Mouse (Mus musculus) myocyte (in vitro differentiated cells): Measurements from ENCODE around the gene Zdhhc5. TPM values are rescaled to one million over a fixed set of nuclear protein-coding genes. Genes with fewer than 3 reads are reported as not detected.
"Not testable (repeated sequence)": the region's sequence is repeated elsewhere in the genome, so short reads cannot be mapped to it uniquely, and the experiment has no call there.

ENCODE experiments used
- H3K27me3 ChIP-seq: one replicate; pipeline ENCODE4 v1.6.1; 2011; ENCODE audit not compliant: control insufficient read depth, insufficient read depth, insufficient read length
- H3K36me3 ChIP-seq: one replicate; pipeline ENCODE4 v1.6.1; 2011; ENCODE audit not compliant: control insufficient read depth, insufficient read depth
- H3K4me2 ChIP-seq: one replicate; pipeline ENCODE4 v1.6.1; 2011; ENCODE audit warnings: low read depth, control low read depth
- H3K4me3 ChIP-seq: one replicate; pipeline ENCODE4 v1.5.1; 2011; ENCODE audit warnings: mild to moderate bottlenecking, control low read depth, moderate library complexity
- H3K79me2 ChIP-seq: one replicate; pipeline ENCODE4 v1.6.1; 2011; ENCODE audit not compliant: control insufficient read depth, insufficient read depth
- H3ac ChIP-seq: one replicate; pipeline ENCODE4 v1.6.1; 2011; ENCODE audit not compliant: control insufficient read depth, insufficient read length
- CEBPB ChIP-seq: IDR thresholded peaks from 2 replicates; pipeline ENCODE4 v1.6.1; 2011; ENCODE audit warnings: mild to moderate bottlenecking, moderate library complexity; ENCODE audit not compliant: poor library complexity, insufficient read depth, severe bottlenecking
- E2F4 ChIP-seq: IDR thresholded peaks from one replicate; pipeline ENCODE4 v1.6.1; 2011; ENCODE audit warnings: mild to moderate bottlenecking, control low read depth, moderate library complexity; ENCODE audit not compliant: insufficient read depth
- MAX ChIP-seq: IDR thresholded peaks from one replicate; pipeline ENCODE4 v1.6.1; 2011; ENCODE audit warnings: low read depth, mild to moderate bottlenecking, control low read depth
- MYOD1 ChIP-seq, 3 experiments: IDR thresholded peaks; one replicate each; pipeline ENCODE4 v1.6.1; 2011; ENCODE audit warnings: control low read depth in 2 of 3, low read depth in 2 of 3, mild to moderate bottlenecking in 2 of 3, moderate library complexity in 1 of 3; ENCODE audit not compliant: insufficient read length in 2 of 3, control insufficient read depth in 1 of 3
- MYOG ChIP-seq, 3 experiments: IDR thresholded peaks; one replicate each; pipeline ENCODE4 v1.6.1; 2011; ENCODE audit warnings: control low read depth in 2 of 3, low read depth in 2 of 3, mild to moderate bottlenecking in 2 of 3; ENCODE audit not compliant: insufficient read length in 2 of 3, control insufficient read depth in 1 of 3, insufficient read depth in 1 of 3
- POLR2A ChIP-seq: IDR thresholded peaks from one replicate; pipeline ENCODE4 v1.6.1; 2011; ENCODE audit warnings: low read depth, mild to moderate bottlenecking, control low read depth, moderate library complexity; ENCODE audit not compliant: insufficient read length
- POLR2AphosphoS2 ChIP-seq: IDR thresholded peaks from one replicate; pipeline ENCODE4 v1.6.1; 2011; ENCODE audit warnings: low read depth, control low read depth; ENCODE audit not compliant: insufficient read length
- REST ChIP-seq: IDR thresholded peaks from one replicate; pipeline ENCODE4 v1.6.1; 2011; ENCODE audit warnings: mild to moderate bottlenecking, control low read depth, moderate library complexity; ENCODE audit not compliant: insufficient read depth, insufficient read length
- SRF ChIP-seq: IDR thresholded peaks from one replicate; pipeline ENCODE4 v1.6.1; 2011; ENCODE audit warnings: low read depth; ENCODE audit not compliant: control insufficient read depth, insufficient read length
- TCF12 ChIP-seq: IDR thresholded peaks from one replicate; pipeline ENCODE4 v1.6.1; 2011; ENCODE audit warnings: mild to moderate bottlenecking, control low read depth; ENCODE audit not compliant: poor library complexity, insufficient read depth, severe bottlenecking
- TCF3 ChIP-seq: IDR thresholded peaks from one replicate; pipeline ENCODE4 v1.6.1; 2011; ENCODE audit warnings: low read depth, control low read depth; ENCODE audit not compliant: insufficient read length
- USF1 ChIP-seq: IDR thresholded peaks from one replicate; pipeline ENCODE4 v1.6.1; 2011; ENCODE audit warnings: low read depth, mild to moderate bottlenecking, control low read depth, moderate library complexity
- polyA plus RNA-seq: library from polyadenylated mRNA; unstranded; fragments of >200 nt; fragmentation: generic; extraction: Trizol; gene quantifications from one replicate; pipeline ENCODE4 v1.2.1, GENCODE M21; 2012; ENCODE audit warnings: missing spikeins

The Zdhhc5 gene
- polyA plus RNA-seq, 1 experiment, result 36.3 TPM

DNA sequence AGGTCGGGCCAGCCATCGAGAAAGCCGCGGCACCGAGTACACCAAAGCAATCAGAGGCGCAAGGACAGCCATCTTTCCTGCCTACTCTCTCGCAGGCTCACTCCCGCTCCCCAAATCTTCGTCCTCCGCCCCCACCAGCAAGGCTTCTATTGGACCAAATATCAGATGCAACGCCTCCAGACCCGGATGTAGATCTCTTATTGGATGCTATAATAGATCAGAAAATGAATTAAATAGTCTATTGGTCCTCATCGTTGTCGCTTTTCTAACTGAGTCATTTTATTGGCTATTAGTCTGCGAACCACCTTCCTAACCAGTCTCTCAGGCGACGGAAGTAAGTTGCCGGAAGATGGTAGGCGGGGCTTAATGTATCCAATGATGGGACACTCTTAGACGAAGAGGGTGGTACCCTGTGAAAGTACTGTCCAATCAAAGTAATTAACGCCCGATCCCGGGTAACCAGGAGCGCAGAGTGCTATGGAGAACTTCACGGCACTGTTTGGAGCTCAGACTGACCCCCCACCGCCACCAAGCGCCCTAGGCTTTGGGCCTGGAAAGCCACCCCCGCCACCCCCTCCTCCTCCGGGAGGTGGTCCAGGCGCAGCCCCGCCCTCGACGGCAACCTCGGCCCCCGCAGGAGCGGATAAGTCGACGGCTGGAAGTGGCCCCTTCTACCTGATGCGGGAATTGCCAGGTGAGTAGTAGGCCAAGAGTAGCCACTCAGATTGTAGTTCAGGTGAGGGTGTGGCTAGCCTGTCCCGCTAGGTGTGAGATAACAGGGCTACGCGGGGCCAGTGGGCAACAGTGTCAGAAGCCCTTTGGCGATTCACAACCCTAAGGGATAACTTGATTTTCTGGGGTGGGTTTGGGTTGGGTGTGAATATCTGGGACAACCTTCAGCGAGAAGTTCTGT lies 36.8 kb downstream of the Zdhhc5 start, which contains the start of the genes Gm28635 and Med19:
Gm28635 (minus strand) TSS at position 74 of the 913 bp plus-strand sequence.
Med19 (plus strand) TSS at position 435 of the 913 bp plus-strand sequence.
- Histone ChIP-seq H3K27me3 (no peaks in the 10 kb centered on the region), H3K79me2 (peaks cover 31% of the 10 kb centered on the region), H3K4me3 (peak within 1 kb of the TSS; percentile 61), H3K4me2 (peak within 1 kb of the TSS; percentile 89), H3ac (peak within 1 kb of the TSS; percentile 26), H3K36me3 (peaks cover 2% of the 10 kb centered on the region)
- TF ChIP-seq MYOG (IDR thresholded peaks at IDR 0.05; ENCODE audit: control insufficient read depth in 1 of 3, insufficient read depth in 1 of 3, insufficient read length in 2 of 3, low read depth in 2 of 3) (no peak), MYOD1 (IDR thresholded peaks at IDR 0.05; ENCODE audit: control insufficient read depth in 1 of 3, insufficient read length in 2 of 3, low read depth in 2 of 3) (no peak), POLR2A (peak; percentile 65), USF1 (no peak), REST (no peak), MAX (no peak), TCF12 (no peak), TCF3 (no peak), E2F4 (peak; percentile 50), CEBPB (no peak), POLR2AphosphoS2 (peak; percentile 78), SRF (peak; percentile 47)

GRCm38 (mm10) chr2:84677270-84677967 lies 37.6 kb downstream of the Zdhhc5 start:
- peak overlapping the region; percentile 26 for H3ac ChIP-seq
- no peaks in the 10 kb centered on the region for H3K27me3 ChIP-seq
- no peak for TF ChIP-seq MAX
- no peak for TF ChIP-seq SRF
- TF ChIP-seq CEBPB, result no peak
- TF ChIP-seq REST, result no peak
- TF ChIP-seq MYOD1 (IDR thresholded peaks at IDR 0.05; ENCODE audit: control insufficient read depth in 1 of 3, insufficient read length in 2 of 3, low read depth in 2 of 3), result no peak
- TF ChIP-seq E2F4, result no peak
- no peak for TF ChIP-seq POLR2A
- no peak for TF ChIP-seq USF1
- TF ChIP-seq TCF3, result no peak
- TF ChIP-seq TCF12, result no peak
- H3K36me3 ChIP-seq, result peaks cover 10% of the 10 kb centered on the region
- H3K79me2 ChIP-seq, result peaks cover 31% of the 10 kb centered on the region
- peak overlapping the region; percentile 89 for H3K4me2 ChIP-seq
- peak overlapping the region; percentile 61 for H3K4me3 ChIP-seq

DNA sequence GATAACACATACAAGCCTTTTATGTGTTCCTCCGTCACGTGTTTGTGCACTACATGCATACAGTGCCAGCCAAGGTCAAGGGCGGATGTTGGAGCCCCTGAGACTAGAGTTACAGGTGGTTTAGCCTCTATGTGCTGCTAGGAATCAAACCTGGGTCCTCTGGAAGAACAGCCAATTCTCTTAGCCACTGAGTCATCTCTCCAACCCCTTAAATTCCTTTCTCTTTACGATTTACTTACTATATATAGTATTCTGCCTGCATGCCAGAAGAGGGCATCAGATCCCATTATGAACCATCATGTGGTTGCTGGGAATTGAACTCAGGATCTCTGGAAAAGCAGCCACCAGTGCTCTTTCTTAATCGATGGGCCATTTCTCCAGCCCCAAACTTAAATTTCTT lies 43.4 kb downstream of the Zdhhc5 start:
- Histone ChIP-seq H3K79me2 (peaks cover 19% of the 10 kb centered on the region), H3K36me3 (peaks cover 12% of the 10 kb centered on the region), H3K4me3 (peak overlapping the region; percentile 92)
- H3K27me3 ChIP-seq, H3K4me2 ChIP-seq, H3ac ChIP-seq: not testable (repeated sequence)

DNA sequence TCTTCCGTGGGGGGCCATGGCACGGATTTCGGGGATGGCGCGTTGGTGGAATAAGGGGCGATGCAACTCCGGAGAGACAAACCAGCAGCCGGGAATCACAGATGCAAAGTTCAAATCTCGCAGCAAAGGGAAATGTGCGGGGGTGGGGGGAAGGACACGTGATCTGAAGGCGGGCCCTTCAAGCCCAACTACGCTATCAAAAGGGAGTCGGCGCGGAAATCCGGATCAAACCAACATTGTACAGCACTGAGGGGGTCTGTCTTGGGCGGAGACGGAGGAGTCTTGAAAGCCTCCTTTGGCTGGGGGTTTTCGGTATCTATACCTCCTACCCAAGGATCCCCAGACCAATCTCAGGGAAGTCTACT lies 44.4 kb downstream of the Zdhhc5 start, which contains the start of gene Selenoh:
Selenoh (minus strand) TSS at position 202 of the 365 bp plus-strand sequence.
- TF ChIP-seq SRF, result no peak
- TF ChIP-seq REST, result no peak
- TF ChIP-seq CEBPB, result no peak
- peak; percentile 75 for TF ChIP-seq POLR2AphosphoS2
- TF ChIP-seq E2F4, result peak; percentile 92
- no peak for TF ChIP-seq TCF12
- no peak for TF ChIP-seq TCF3
- TF ChIP-seq USF1, result peak; percentile 99
- no peak for TF ChIP-seq MYOG (IDR thresholded peaks at IDR 0.05; ENCODE audit: control insufficient read depth in 1 of 3, insufficient read depth in 1 of 3, insufficient read length in 2 of 3, low read depth in 2 of 3)
- peak; percentile 18 for TF ChIP-seq MAX
- no peak for TF ChIP-seq MYOD1 (IDR thresholded peaks at IDR 0.05; ENCODE audit: control insufficient read depth in 1 of 3, insufficient read length in 2 of 3, low read depth in 2 of 3)
- no peak for TF ChIP-seq POLR2A
- H3K27me3 ChIP-seq, result no peaks in the 10 kb centered on the region
- peaks cover 12% of the 10 kb centered on the region for H3K36me3 ChIP-seq
- peak within 1 kb of the TSS; percentile 92 for H3K4me3 ChIP-seq
- H3K4me2 ChIP-seq, result peak within 1 kb of the TSS; percentile 89
- peak within 1 kb of the TSS; percentile 91 for H3ac ChIP-seq
- peaks cover 15% of the 10 kb centered on the region for H3K79me2 ChIP-seq
